Mouse (Mus musculus): ENCODE results near the gene Prss1.
"Not testable (repeated sequence)": the region's sequence is repeated elsewhere in the genome, so short reads cannot be mapped to it uniquely, and the experiment has no call there.

GRCm38 (mm10) chr6:41442261-41442660 is 16.5 kb upstream of the Prss1 start:
- not testable (repeated sequence) for TF ChIP-seq CTCF (IDR thresholded peaks at IDR 0.05; ENCODE audit: extremely low read depth, insufficient read length, insufficient replicate concordance, low read depth, low read length); POLR2A (IDR thresholded peaks at IDR 0.05; ENCODE audit: low read depth, low read length)

Data from small intestine, adult 2 months (tissue).